Mouse (Mus musculus) thymus, adult 18-20 months (tissue): Measurements from ENCODE around the gene Amotl2.

ENCODE experiments used
- DNase-seq, 2 experiments: peaks; one replicate each; pipeline ENCODE4 v3.0.0; 2022; ENCODE audit warnings: mixed read lengths in 2 of 2

The Amotl2 gene

GRCm38 (mm10) chr9:102716481-102717163 is at the start of gene Amotl2:
Gene Amotl2, plus strand, starts transcription at chr9:102716672.
- DNase-seq: no peak

GRCm38 (mm10) chr9:102668115-102668514 is 48.4 kb upstream of the Amotl2 start:
- no peak for DNase-seq

GRCm38 (mm10) chr9:102668906-102669305 is 47.6 kb upstream of the Amotl2 start:
- no peak for DNase-seq

- DNase-seq: no peak
Observed at GRCm38 (mm10) chr9:102673381-102673780, 43.1 kb upstream of the Amotl2 start.

- no peak for DNase-seq
Observed at GRCm38 (mm10) chr9:102675922-102676321, 40.5 kb upstream of the Amotl2 start.

GRCm38 (mm10) chr9:102681470-102681869 is 35.0 kb upstream of the Amotl2 start:
- no peak for DNase-seq

- DNase-seq: no peak
Observed at GRCm38 (mm10) chr9:102687943-102688342, 28.5 kb upstream of the Amotl2 start.

GRCm38 (mm10) chr9:102689406-102689939 is 27.0 kb upstream of the Amotl2 start:
- no peak for DNase-seq

GRCm38 (mm10) chr9:102689940-102690642 is 26.4 kb upstream of the Amotl2 start:
- no peak for DNase-seq

- no peak for DNase-seq
Observed at GRCm38 (mm10) chr9:102690891-102691290, 25.6 kb upstream of the Amotl2 start.

- no peak for DNase-seq
Observed at GRCm38 (mm10) chr9:102692564-102693475, 23.7 kb upstream of the Amotl2 start.

GRCm38 (mm10) chr9:102701042-102701441 is 15.4 kb upstream of the Amotl2 start:
- no peak for DNase-seq

GRCm38 (mm10) chr9:102709504-102710135 is 6.9 kb upstream of the Amotl2 start:
- DNase-seq: no peak

- DNase-seq: no peak
Observed at GRCm38 (mm10) chr9:102710520-102710919, 6.0 kb upstream of the Amotl2 start.

- DNase-seq: no peak
Observed at GRCm38 (mm10) chr9:102713797-102714196, 2.7 kb upstream of the Amotl2 start.

GRCm38 (mm10) chr9:102714893-102715505 is 1.5 kb upstream of the Amotl2 start:
- no peak for DNase-seq

GRCm38 (mm10) chr9:102715506-102715900 is 969 bp upstream of the Amotl2 start:
- DNase-seq: no peak

- DNase-seq: peak; percentile 17 to 38
Observed at GRCm38 (mm10) chr9:102717164-102717885, 853 bp downstream of the Amotl2 start.

- DNase-seq: no peak
Observed at GRCm38 (mm10) chr9:102717886-102718643, 1.6 kb downstream of the Amotl2 start.

GRCm38 (mm10) chr9:102718676-102719075 is 2.2 kb downstream of the Amotl2 start:
- no peak for DNase-seq

- no peak for DNase-seq
Observed at GRCm38 (mm10) chr9:102719085-102719484, 2.6 kb downstream of the Amotl2 start.
